Mouse (Mus musculus): Measurements from ENCODE around the gene Pllp.

- TF ChIP-seq POLR2A (IDR thresholded peaks at IDR 0.05; ENCODE audit: low read depth, low read length) (no peak), CTCF (IDR thresholded peaks at IDR 0.05; ENCODE audit: extremely low read depth, insufficient read depth, insufficient read length, insufficient replicate concordance) (no peak)
These were observed 54.9 kb downstream of the Pllp start for GRCm38 (mm10) chr8:94641183-94641582.
